Mouse (Mus musculus): ENCODE measurements around the gene Plekhs1. TPM values are rescaled to one million over a fixed set of nuclear protein-coding genes. Genes with fewer than 3 reads are reported as not detected.
A peak's percentile ranks its signal among the peaks of the same experiment; 100 is the strongest.

Plekhs1 gene
- 0.18 and 0.27 TPM in 2 replicates for polyA plus RNA-seq (2014; fragmentation: Nextera tagmentation; extraction: Ambion mirVana)

DNA sequence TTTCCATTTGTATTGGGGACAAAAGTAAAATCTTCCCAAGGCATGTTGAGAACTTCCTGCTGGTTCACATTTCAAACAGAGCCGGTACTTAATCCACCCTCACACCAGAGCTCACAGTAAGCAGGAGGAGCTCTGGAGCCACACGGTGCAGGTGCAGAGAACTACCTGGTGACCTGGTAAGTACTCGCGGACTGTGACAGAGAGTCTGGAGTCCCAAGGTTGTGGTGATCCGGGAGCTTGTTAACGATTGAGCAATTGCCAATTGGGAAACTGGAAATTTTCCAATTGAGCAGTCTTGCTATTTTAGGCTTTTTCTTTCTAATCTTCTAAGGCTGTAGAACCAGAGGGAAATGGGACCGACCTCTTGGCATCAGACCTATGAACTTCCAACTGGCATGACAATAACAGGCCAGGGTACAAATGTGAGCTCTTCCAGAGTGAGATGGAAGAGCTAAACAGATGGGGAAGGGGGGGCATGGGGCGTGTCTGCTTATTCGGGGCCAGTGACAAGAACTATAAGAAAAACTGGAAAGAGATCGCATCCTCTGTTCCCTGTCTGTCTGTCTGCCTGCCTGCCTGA, at the start of gene Plekhs1:
Gene Plekhs1, plus strand, starts transcription at position 119 of the 580 bp plus-strand sequence.
- no peaks in the 10 kb centered on the region for H3K27me3 ChIP-seq (ENCODE audit: control insufficient read depth, insufficient read depth, low read length)
- H3K4me3 ChIP-seq (replicated peaks; ENCODE audit: low read depth, low read length): no peak within 1 kb of the TSS
- H3K9me3 ChIP-seq (ENCODE audit: control insufficient read depth, low read length): no peaks in the 10 kb centered on the region
- DNase-seq: no peak
- H3K36me3 ChIP-seq (ENCODE audit: control insufficient read depth, insufficient read depth, low read length): no peaks in the 10 kb centered on the region
- H3K4me1 ChIP-seq (ENCODE audit: control insufficient read depth, insufficient read depth, low read length): no peaks in the 10 kb centered on the region
- 69% methylated on average over 10 of the region's 10 CpGs for WGBS
- H3K27ac ChIP-seq (replicated peaks; ENCODE audit: low read depth, low read length): no peak within 1 kb of the TSS
- H3K4me2 ChIP-seq (ENCODE audit: low read length): no peak within 1 kb of the TSS
- no peak within 1 kb of the TSS for H3K9ac ChIP-seq (replicated peaks; ENCODE audit: low read length)
- no peak for ATAC-seq (ENCODE audit: low FRiP score, low TSS enrichment)

DNA sequence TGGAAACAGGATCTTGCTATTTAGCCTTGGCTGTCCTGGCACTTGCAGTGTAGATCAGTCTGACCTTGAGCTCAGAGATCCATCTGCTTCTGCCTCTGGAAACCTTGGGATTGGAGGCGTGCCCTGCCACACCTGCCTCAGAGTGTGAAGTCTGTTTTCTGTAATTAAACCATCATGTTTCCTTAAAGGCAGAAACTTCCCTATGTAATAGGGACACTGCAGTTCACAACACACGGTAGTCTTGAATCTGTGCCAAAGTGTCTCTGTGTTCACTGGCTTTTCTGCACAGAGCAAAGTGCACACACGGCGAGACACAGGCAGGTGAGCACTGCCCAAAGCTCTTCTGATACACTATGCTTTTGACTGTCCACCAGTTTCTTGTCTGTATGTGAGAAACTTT, 43.0 kb upstream of the Plekhs1 start:
- Histone ChIP-seq H3K4me2 (ENCODE audit: low read length) (no peak overlapping the region), H3K27me3 (ENCODE audit: control insufficient read depth, insufficient read depth, low read length) (no peaks in the 10 kb centered on the region), H3K4me3 (replicated peaks; ENCODE audit: low read depth, low read length) (no peak overlapping the region), H3K27ac (replicated peaks; ENCODE audit: low read depth, low read length) (no peak overlapping the region), H3K9me3 (ENCODE audit: control insufficient read depth, low read length) (no peaks in the 10 kb centered on the region), H3K4me1 (ENCODE audit: control insufficient read depth, insufficient read depth, low read length) (no peaks in the 10 kb centered on the region), H3K36me3 (ENCODE audit: control insufficient read depth, insufficient read depth, low read length) (no peaks in the 10 kb centered on the region), H3K9ac (replicated peaks; ENCODE audit: low read length) (no peak overlapping the region)
- WGBS: 91% methylated on average over 4 of the region's 4 CpGs
- no peak for DNase-seq
- ATAC-seq (ENCODE audit: low FRiP score, low TSS enrichment): no peak

DNA sequence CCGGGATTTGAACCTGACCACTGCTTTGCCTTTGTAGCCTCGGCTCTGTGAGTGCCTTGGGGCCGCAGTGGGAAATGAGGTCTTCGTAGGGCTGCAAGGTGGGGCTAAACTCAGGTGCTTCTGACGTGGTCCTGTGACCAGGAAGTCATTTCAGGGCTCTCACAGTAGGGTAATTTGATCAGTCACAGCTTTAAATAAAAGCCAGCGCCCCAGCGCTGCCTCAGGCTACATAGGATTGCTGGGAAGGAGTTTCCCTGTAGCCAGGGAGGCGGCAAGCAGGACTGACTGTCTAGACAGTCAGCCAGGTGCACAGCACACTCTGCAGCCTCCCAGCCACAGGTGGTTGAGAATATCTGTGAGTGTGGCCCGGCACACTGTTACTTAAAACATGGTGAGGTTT, 42.0 kb upstream of the Plekhs1 start:
- H3K27me3 ChIP-seq (ENCODE audit: control insufficient read depth, insufficient read depth, low read length): no peaks in the 10 kb centered on the region
- no peak overlapping the region for H3K4me2 ChIP-seq (ENCODE audit: low read length)
- DNase-seq (no peak), ATAC-seq (ENCODE audit: low FRiP score, low TSS enrichment) (no peak)
- no peaks in the 10 kb centered on the region for H3K36me3 ChIP-seq (ENCODE audit: control insufficient read depth, insufficient read depth, low read length)
- H3K27ac ChIP-seq (replicated peaks; ENCODE audit: low read depth, low read length): no peak overlapping the region
- H3K9ac ChIP-seq (replicated peaks; ENCODE audit: low read length): no peak overlapping the region
- H3K9me3 ChIP-seq (ENCODE audit: control insufficient read depth, low read length): no peaks in the 10 kb centered on the region
- H3K4me3 ChIP-seq (replicated peaks; ENCODE audit: low read depth, low read length): no peak overlapping the region
- no peaks in the 10 kb centered on the region for H3K4me1 ChIP-seq (ENCODE audit: control insufficient read depth, insufficient read depth, low read length)
- 78% methylated on average over 9 of the region's 9 CpGs for WGBS

DNA sequence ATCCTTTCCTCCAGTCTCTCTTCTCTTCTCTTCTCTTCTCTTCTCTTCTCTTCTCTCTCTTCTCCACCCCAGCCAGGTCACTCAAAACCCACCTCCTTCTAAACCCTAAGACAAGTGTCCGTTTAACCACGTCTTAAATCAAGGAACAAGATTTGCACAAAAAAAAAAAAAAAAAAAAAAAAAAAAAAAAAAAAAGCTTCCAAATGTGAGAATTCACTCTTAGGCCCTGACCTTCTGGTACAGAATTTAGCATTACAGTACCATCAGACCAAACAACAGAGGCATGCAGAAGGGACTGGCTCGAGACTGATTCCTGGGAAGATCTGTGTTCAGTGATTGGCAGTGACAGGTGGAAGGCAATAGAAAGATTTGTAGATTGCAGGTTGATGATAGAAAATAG, 41.1 kb upstream of the Plekhs1 start:
- ATAC-seq (ENCODE audit: low FRiP score, low TSS enrichment) (no peak), DNase-seq (no peak)
- no peak overlapping the region for H3K4me2 ChIP-seq (ENCODE audit: low read length)
- H3K9me3 ChIP-seq (ENCODE audit: control insufficient read depth, low read length): no peaks in the 10 kb centered on the region
- H3K9ac ChIP-seq (replicated peaks; ENCODE audit: low read length): no peak overlapping the region
- H3K36me3 ChIP-seq (ENCODE audit: control insufficient read depth, insufficient read depth, low read length): no peaks in the 10 kb centered on the region
- H3K4me1 ChIP-seq (ENCODE audit: control insufficient read depth, insufficient read depth, low read length): no peaks in the 10 kb centered on the region
- H3K27me3 ChIP-seq (ENCODE audit: control insufficient read depth, insufficient read depth, low read length): no peaks in the 10 kb centered on the region
- H3K27ac ChIP-seq (replicated peaks; ENCODE audit: low read depth, low read length): no peak overlapping the region
- H3K4me3 ChIP-seq (replicated peaks; ENCODE audit: low read depth, low read length): no peak overlapping the region
- 96% methylated on average over 3 of the region's 3 CpGs for WGBS

DNA sequence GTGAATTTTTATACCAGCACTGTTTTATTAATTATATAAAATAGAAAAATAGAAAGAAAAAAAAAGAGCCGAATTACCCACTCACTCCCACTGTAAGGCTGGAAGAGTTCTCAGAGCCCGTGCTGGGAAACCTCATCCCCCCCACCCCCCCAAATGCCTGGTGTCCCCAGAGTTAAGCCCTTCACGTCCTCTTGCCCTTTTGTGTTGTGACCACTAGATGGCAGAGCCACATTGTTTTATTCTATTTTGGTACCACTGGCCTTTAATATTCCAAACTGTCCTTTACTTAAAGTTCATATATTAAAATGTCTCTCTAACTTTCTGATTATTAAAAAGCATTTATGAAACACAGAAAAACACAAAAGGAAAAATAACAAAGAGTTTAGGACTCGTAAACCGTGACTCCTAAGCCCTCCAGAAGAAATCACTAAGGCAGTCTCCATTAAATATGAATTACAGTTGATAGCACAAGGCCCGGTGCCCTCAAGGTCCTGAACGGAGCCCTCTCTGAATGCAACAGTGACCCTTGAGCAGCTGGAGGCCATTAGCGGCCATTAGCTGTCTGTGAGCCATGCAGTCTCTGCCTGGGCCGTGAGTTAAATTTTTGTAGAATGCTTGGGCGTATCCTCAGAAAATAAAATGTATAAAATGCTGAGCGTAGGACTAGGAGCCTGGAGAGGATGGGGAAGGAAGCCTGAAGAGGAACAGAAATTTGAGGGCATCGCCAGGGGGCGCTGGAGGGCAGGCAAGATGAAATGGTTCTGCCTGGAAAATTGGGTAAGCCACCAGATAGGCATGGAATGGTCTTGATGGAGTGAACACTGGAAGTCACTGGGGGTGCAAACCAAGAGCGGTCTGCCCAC, 38.7 kb upstream of the Plekhs1 start:
- Histone ChIP-seq H3K4me2 (ENCODE audit: low read length) (no peak overlapping the region), H3K9me3 (ENCODE audit: control insufficient read depth, low read length) (no peaks in the 10 kb centered on the region), H3K27me3 (ENCODE audit: control insufficient read depth, insufficient read depth, low read length) (no peaks in the 10 kb centered on the region), H3K4me1 (ENCODE audit: control insufficient read depth, insufficient read depth, low read length) (0 out of 2 replicates have a peak, but pooled peaks cover 5% of the 10 kb centered on the region), H3K36me3 (ENCODE audit: control insufficient read depth, insufficient read depth, low read length) (no peaks in the 10 kb centered on the region), H3K4me3 (replicated peaks; ENCODE audit: low read depth, low read length) (no peak overlapping the region), H3K27ac (replicated peaks; ENCODE audit: low read depth, low read length) (no peak overlapping the region), H3K9ac (replicated peaks; ENCODE audit: low read length) (no peak overlapping the region)
- 38% methylated on average over 14 of the region's 14 CpGs for WGBS
- DNase-seq: peak; percentile 84
- no peak for ATAC-seq (ENCODE audit: low FRiP score, low TSS enrichment)

DNA sequence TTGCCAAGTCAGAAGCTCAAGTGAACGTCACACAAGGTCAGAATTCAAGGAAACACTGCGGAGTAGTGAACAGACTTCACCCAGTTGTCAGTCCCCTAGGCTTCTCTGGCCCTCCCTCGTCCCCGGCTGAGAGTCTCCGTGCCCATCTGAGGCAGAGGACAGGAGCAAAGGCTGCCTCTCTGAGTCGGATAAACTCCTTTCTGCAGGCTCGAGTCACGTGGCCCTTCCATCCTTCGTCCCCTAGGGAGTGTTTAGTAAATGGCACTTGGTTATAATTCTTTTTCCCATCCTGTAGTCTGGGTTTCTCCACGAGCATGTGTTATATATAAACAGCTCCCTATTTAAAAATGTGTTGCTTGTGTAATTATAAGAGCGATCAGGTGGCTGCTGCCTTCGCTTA, 38.1 kb upstream of the Plekhs1 start:
- DNase-seq (no peak), ATAC-seq (ENCODE audit: low FRiP score, low TSS enrichment) (no peak)
- Histone ChIP-seq H3K36me3 (ENCODE audit: control insufficient read depth, insufficient read depth, low read length) (no peaks in the 10 kb centered on the region), H3K9me3 (ENCODE audit: control insufficient read depth, low read length) (no peaks in the 10 kb centered on the region), H3K4me1 (ENCODE audit: control insufficient read depth, insufficient read depth, low read length) (0 out of 2 replicates have a peak, but pooled peaks cover 5% of the 10 kb centered on the region), H3K27ac (replicated peaks; ENCODE audit: low read depth, low read length) (no peak overlapping the region), H3K27me3 (ENCODE audit: control insufficient read depth, insufficient read depth, low read length) (no peaks in the 10 kb centered on the region), H3K4me2 (ENCODE audit: low read length) (no peak overlapping the region), H3K4me3 (replicated peaks; ENCODE audit: low read depth, low read length) (no peak overlapping the region), H3K9ac (replicated peaks; ENCODE audit: low read length) (no peak overlapping the region)
- 66% methylated on average over 12 of the region's 12 CpGs for WGBS

DNA sequence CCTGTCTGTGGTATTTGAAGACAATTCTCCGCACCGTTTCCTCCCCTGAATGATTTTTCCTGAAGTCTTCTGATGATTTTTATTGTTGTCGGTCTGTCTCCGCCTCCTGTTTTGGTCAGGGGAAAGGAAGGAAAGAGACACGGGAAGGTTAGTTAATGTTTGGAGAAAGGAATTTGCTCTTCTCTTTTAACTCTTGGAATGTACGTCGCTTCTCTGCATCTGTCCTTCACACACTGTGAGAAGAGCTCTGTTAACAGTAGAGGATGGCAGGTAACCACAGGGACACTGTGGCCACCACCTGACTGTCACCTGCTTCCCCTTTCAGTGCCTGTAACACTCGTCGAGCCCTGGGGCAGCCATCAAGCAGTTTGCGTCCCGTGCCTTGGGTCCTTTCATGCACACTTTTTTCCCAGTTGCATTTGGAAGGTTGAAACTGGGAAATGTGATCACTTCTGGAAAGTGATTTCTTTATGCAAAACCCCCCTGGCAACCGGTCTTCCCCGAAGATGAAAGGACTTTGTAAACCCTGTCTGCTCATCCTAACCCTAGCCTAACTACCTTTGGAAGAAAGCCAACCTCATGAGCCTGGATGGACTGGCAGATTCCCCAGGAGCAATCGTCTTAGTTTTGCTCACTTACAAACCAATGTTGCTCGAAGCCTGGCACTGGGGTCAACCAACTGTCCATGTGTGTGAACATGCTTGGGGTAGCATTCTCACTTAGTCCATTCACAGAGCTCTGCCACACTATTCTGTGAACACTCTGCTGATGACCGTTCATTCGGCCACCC, 36.6 kb upstream of the Plekhs1 start:
- H3K4me3 ChIP-seq (replicated peaks; ENCODE audit: low read depth, low read length): no peak overlapping the region
- H3K36me3 ChIP-seq (ENCODE audit: control insufficient read depth, insufficient read depth, low read length): no peaks in the 10 kb centered on the region
- H3K27me3 ChIP-seq (ENCODE audit: control insufficient read depth, insufficient read depth, low read length): no peaks in the 10 kb centered on the region
- no peak for ATAC-seq (ENCODE audit: low FRiP score, low TSS enrichment)
- no peak overlapping the region for H3K9ac ChIP-seq (replicated peaks; ENCODE audit: low read length)
- H3K4me1 ChIP-seq (ENCODE audit: control insufficient read depth, insufficient read depth, low read length): 0 out of 2 replicates have a peak, but pooled peaks cover 5% of the 10 kb centered on the region
- H3K4me2 ChIP-seq (ENCODE audit: low read length): no peak overlapping the region
- no peak for DNase-seq
- H3K9me3 ChIP-seq (ENCODE audit: control insufficient read depth, low read length): no peaks in the 10 kb centered on the region
- no peak overlapping the region for H3K27ac ChIP-seq (replicated peaks; ENCODE audit: low read depth, low read length)
- WGBS: 80% methylated on average over 17 of the region's 17 CpGs

DNA sequence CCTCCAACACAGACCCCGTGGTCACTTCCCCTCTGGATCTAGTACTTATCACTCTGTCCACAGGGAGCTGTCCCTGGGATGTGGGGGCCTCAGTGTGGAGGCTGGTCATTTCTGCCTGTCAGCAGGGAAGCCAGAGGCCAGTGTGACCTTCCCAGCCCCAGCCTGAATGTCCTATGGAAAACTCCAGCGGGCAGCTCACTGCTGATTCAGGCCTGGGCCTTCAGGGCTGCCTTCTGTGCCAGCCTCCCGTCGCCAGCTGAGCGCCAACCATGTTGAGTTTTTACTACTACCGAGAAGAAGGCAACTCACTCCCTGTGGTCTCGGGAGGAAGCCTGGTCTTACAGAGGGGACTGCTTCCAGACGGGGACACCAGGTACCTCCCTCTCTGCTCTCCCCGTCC, 35.9 kb upstream of the Plekhs1 start:
- Histone ChIP-seq H3K4me1 (ENCODE audit: control insufficient read depth, insufficient read depth, low read length) (0 out of 2 replicates have a peak, but pooled peaks cover 5% of the 10 kb centered on the region), H3K27me3 (ENCODE audit: control insufficient read depth, insufficient read depth, low read length) (no peaks in the 10 kb centered on the region), H3K9me3 (ENCODE audit: control insufficient read depth, low read length) (no peaks in the 10 kb centered on the region), H3K9ac (replicated peaks; ENCODE audit: low read length) (no peak overlapping the region), H3K4me3 (replicated peaks; ENCODE audit: low read depth, low read length) (no peak overlapping the region), H3K4me2 (ENCODE audit: low read length) (no peak overlapping the region), H3K27ac (replicated peaks; ENCODE audit: low read depth, low read length) (0 out of 2 replicates have a peak overlapping the region, but pooled peaks have one; percentile 20), H3K36me3 (ENCODE audit: control insufficient read depth, insufficient read depth, low read length) (no peaks in the 10 kb centered on the region)
- DNase-seq (no peak), ATAC-seq (ENCODE audit: low FRiP score, low TSS enrichment) (no peak)
- WGBS: 67% methylated on average over 9 of the region's 9 CpGs
